Mouse (Mus musculus) heart, embryonic 12.5 days (tissue): ENCODE data around the gene Gm20388. TPM values are rescaled to one million over a fixed set of nuclear protein-coding genes. Genes with fewer than 3 reads are reported as not detected.

Experiments used
- ATAC-seq: fragments of 200-750 bp; cut with Nextera tagmentation; 2 replicates; pipeline ENCODE4 v1.8.0; 2017; ENCODE audit warnings: moderate TSS enrichment, moderate library complexity; ENCODE audit not compliant: insufficient number of reproducible peaks, low FRiP score
- H3K27ac ChIP-seq: fragments of 300-500 bp; sonication (generic); 2 replicates; pipeline ENCODE4 v1.5.1; 2016; ENCODE audit warnings: mild to moderate bottlenecking, moderate library complexity; ENCODE audit not compliant: poor library complexity, severe bottlenecking
- H3K27me3 ChIP-seq: fragments of 300-500 bp; sonication (generic); replicated peaks from 2 replicates; pipeline ENCODE4 v1.6.1; 2016; ENCODE audit warnings: mild to moderate bottlenecking, moderate library complexity
- H3K36me3 ChIP-seq: fragments of 300-500 bp; sonication (generic); 2 replicates; pipeline ENCODE4 v1.6.1; 2016; ENCODE audit warnings: mild to moderate bottlenecking, moderate library complexity
- H3K4me1 ChIP-seq: fragments of 300-500 bp; sonication (generic); replicated peaks from 2 replicates; pipeline ENCODE4 v1.6.1; 2016; ENCODE audit warnings: mild to moderate bottlenecking
- H3K4me2 ChIP-seq: fragments of 300-500 bp; sonication (generic); 2 replicates; pipeline ENCODE4 v1.6.1; 2016; ENCODE audit warnings: mild to moderate bottlenecking, moderate library complexity
- H3K4me3 ChIP-seq: fragments of 300-500 bp; sonication (generic); 2 replicates; pipeline ENCODE4 v1.5.1; 2016; ENCODE audit warnings: mild to moderate bottlenecking
- H3K9ac ChIP-seq: fragments of 300-500 bp; sonication (generic); 2 replicates; pipeline ENCODE4 v1.6.1; 2016; ENCODE audit warnings: mild to moderate bottlenecking, moderate library complexity
- H3K9me3 ChIP-seq: fragments of 300-500 bp; sonication (generic); replicated peaks from 2 replicates; pipeline ENCODE4 v1.6.1; 2016; ENCODE audit warnings: mild to moderate bottlenecking, moderate library complexity
- WGBS: fragments of 180-500 bp; shearing (Covaris S2); methylation state at CpG from one replicate; pipeline ENCODE4 v1.1.7; 2016; 5-methylcytosine and 5-hydroxymethylcytosine counted together
- polyA plus RNA-seq: library from polyadenylated mRNA; unstranded; fragments of >200 nt; fragmentation: Nextera tagmentation; extraction: Ambion mirVana; gene quantifications from 2 replicates; pipeline ENCODE4 v1.2.1, GENCODE M21; 2016

Gene Gm20388
- polyA plus RNA-seq, 1 experiment from 2014 or later = not detected

GRCm38 (mm10) chr8:121296082-121296481 lies 1385.4 kb downstream of the Gm20388 start:
- Histone ChIP-seq H3K27ac (no peak overlapping the region), H3K27me3 (no peaks in the 10 kb centered on the region), H3K36me3 (no peaks in the 10 kb centered on the region), H3K4me2 (no peak overlapping the region), H3K4me3 (no peak overlapping the region), H3K9ac (no peak overlapping the region), H3K4me1 (peaks cover 32% of the 10 kb centered on the region), H3K9me3 (no peaks in the 10 kb centered on the region)
- 84% methylated on average over 7 of the region's 7 CpGs for WGBS
- no peak for ATAC-seq

- no peak for ATAC-seq
- Histone ChIP-seq H3K9me3 (no peaks in the 10 kb centered on the region), H3K27me3 (no peaks in the 10 kb centered on the region), H3K9ac (no peak overlapping the region), H3K4me1 (peaks cover 34% of the 10 kb centered on the region), H3K36me3 (no peaks in the 10 kb centered on the region), H3K4me3 (no peak overlapping the region), H3K4me2 (no peak overlapping the region), H3K27ac (no peak overlapping the region)
- WGBS = 46% methylated on average over 5 of the region's 5 CpGs
Measured at GRCm38 (mm10) chr8:121296597-121296996, 1386.0 kb downstream of the Gm20388 start.

GRCm38 (mm10) chr8:121297299-121297698 lies 1386.7 kb downstream of the Gm20388 start:
- Histone ChIP-seq H3K9me3 (no peaks in the 10 kb centered on the region), H3K4me1 (peaks cover 41% of the 10 kb centered on the region)

DNA sequence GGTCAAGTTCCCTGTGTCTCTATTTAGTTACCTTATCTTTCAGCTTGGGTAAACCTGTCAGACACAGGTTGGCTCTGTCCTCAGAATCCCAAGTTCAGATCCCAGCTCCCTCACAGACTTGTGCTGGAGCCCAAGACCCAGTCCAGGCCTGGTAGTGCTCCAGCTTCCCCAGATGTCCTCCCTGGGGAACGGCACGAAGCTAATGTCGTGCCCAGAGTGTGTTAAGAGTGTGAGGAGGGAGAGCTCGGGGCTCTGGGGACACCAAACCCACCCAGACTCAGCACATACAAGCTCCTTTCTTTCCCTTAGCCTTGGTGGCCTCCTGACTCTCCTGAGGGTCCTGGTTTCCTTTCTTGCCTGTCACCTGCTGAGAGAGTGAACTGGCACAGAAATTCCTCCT lies 1389.4 kb downstream of the Gm20388 start:
- H3K27ac ChIP-seq = no peak overlapping the region
- 41% methylated on average over 4 of the region's 4 CpGs for WGBS
- no peak for ATAC-seq
- H3K4me3 ChIP-seq = no peak overlapping the region
- H3K4me2 ChIP-seq = no peak overlapping the region
- H3K9me3 ChIP-seq = no peaks in the 10 kb centered on the region
- H3K27me3 ChIP-seq = no peaks in the 10 kb centered on the region
- no peaks in the 10 kb centered on the region for H3K36me3 ChIP-seq
- H3K9ac ChIP-seq = no peak overlapping the region
- peaks cover 31% of the 10 kb centered on the region for H3K4me1 ChIP-seq

More at GRCm38 (mm10) chr8:121297299-121297698, 1386.7 kb downstream of the Gm20388 start:
- H3K4me2 ChIP-seq = no peak overlapping the region
- H3K27ac ChIP-seq = no peak overlapping the region
- 67% methylated on average over 9 of the region's 9 CpGs for WGBS
- H3K9ac ChIP-seq = no peak overlapping the region
- H3K27me3 ChIP-seq = no peaks in the 10 kb centered on the region
- no peak for ATAC-seq
- no peaks in the 10 kb centered on the region for H3K36me3 ChIP-seq
- no peak overlapping the region for H3K4me3 ChIP-seq

DNA sequence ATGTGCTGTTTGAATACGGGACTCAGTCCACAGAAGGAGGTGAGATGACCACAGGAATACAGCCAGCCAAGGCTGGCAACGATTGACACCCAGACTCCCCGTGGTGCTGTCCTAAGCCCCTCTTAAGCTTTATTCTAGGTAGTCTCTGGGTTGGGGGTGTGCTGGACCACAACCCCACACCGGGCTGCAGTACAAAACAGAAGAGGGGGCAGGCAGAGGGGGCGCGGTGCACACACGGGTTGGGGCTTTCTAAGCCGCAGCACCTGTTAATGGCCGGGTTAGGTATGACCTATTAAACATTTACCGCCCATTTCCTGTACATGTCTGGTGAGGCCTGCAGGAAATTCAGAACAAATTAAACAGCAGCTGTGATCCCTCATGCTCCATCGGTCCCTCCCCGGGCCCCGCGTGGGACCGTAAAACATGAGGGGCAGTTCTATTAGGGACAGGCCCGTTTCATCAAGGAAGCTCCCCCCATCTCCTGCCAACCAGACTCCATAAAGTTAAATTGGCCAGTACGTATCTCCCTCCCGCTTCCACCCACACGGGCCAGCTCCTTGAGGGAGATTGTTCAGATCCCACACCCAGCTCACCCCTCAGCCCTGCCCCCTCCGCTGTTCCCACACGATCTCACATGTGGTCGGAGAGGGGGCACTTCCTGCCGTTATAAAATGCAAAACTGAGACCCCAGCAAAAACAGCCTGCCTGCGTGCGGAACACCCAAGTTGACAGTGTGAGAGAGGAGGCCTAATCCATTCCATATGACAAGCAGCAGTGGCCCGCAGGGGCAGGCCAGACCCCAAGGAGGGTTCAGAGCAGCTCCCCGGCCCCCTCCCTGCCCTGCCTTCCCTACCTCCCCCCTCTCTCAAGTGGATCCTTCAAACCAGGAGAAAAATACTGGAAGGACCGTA lies 1390.1 kb downstream of the Gm20388 start:
- Histone ChIP-seq H3K9ac (0 out of 2 replicates have a peak overlapping the region, but pooled peaks have one; percentile 53), H3K4me3 (peak overlapping the region; percentile 14), H3K36me3 (no peaks in the 10 kb centered on the region), H3K4me2 (peak overlapping the region; percentile 60), H3K4me1 (peaks cover 30% of the 10 kb centered on the region), H3K27ac (no peak overlapping the region), H3K9me3 (no peaks in the 10 kb centered on the region), H3K27me3 (no peaks in the 10 kb centered on the region)
- WGBS = 29% methylated on average over 28 of the region's 28 CpGs
- ATAC-seq = peak; percentile 54; the same call in 1 of the 2 replicates

- H3K4me3 ChIP-seq = peak overlapping the region; percentile 14
- H3K9me3 ChIP-seq = no peaks in the 10 kb centered on the region
- H3K36me3 ChIP-seq = no peaks in the 10 kb centered on the region
- 10% methylated on average over 15 of the region's 15 CpGs for WGBS
- H3K9ac ChIP-seq = peak overlapping the region; percentile 53; the same call in 1 of the 2 replicates
- peak overlapping the region; percentile 60 for H3K4me2 ChIP-seq
- H3K27ac ChIP-seq = peak overlapping the region; percentile 58
- H3K27me3 ChIP-seq = no peaks in the 10 kb centered on the region
- H3K4me1 ChIP-seq = peaks cover 28% of the 10 kb centered on the region
- ATAC-seq = peak; percentile 36; the same call in 1 of the 2 replicates
Measured at GRCm38 (mm10) chr8:121301431-121301830, 1390.8 kb downstream of the Gm20388 start.

DNA sequence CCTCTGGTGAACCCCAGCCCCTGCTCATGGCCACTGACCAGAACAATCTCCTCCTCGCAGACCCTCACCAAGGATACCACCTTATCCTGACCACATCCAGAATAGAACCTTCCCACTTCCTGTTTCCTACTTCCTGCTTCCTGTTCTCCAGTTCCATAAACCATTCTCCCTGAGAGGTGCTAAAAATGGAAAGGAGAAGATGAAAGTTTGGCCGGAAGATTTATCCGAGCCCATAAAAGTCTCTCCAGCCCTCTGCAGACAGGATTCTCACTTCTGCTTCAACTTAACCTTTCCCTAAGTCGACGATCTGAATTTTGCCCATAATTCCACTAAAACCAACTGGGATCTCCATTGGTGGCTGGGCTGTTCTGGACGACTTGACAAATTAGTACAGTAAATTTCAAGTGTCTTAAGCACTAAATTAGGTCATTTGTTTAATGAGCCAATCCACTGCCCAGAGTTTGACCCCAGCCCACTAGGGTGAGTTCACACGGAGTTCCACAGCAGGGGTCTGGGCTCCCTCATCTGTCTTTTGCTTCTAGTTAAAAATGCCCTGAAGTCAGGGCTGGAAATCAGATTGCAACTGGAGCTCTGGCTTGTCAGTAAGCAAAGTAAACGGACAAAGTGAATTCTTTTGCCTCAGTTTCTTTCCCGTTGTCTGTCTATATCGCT lies 1391.5 kb downstream of the Gm20388 start:
- Histone ChIP-seq H3K27ac (peak overlapping the region; percentile 58; the same call in 1 of the 2 replicates), H3K27me3 (no peaks in the 10 kb centered on the region)

GRCm38 (mm10) chr8:121307723-121308122 lies 1397.1 kb downstream of the Gm20388 start:
- H3K4me2 ChIP-seq = no peak overlapping the region
- H3K27ac ChIP-seq = no peak overlapping the region
- no peak overlapping the region for H3K9ac ChIP-seq
- no peaks in the 10 kb centered on the region for H3K9me3 ChIP-seq
- H3K4me3 ChIP-seq = no peak overlapping the region
- 73% methylated on average over 7 of the region's 7 CpGs for WGBS
- H3K27me3 ChIP-seq = no peaks in the 10 kb centered on the region
- no peak for ATAC-seq
- peaks cover 29% of the 10 kb centered on the region for H3K4me1 ChIP-seq
- H3K36me3 ChIP-seq = no peaks in the 10 kb centered on the region

More for the DNA sequence above, 1391.5 kb downstream of the Gm20388 start:
- Histone ChIP-seq H3K9ac (no peak overlapping the region), H3K4me3 (peak overlapping the region; percentile 14; the same call in 1 of the 2 replicates), H3K36me3 (no peaks in the 10 kb centered on the region), H3K4me1 (peaks cover 27% of the 10 kb centered on the region), H3K4me2 (peak overlapping the region; percentile 60), H3K9me3 (no peaks in the 10 kb centered on the region)
- WGBS = 48% methylated on average over 10 of the region's 10 CpGs
- no peak for ATAC-seq

- no peaks in the 10 kb centered on the region for H3K9me3 ChIP-seq
- H3K4me2 ChIP-seq = peak overlapping the region; percentile 58
- H3K4me1 ChIP-seq = peaks cover 50% of the 10 kb centered on the region
- 21% methylated on average over 25 of the region's 25 CpGs for WGBS
- no peaks in the 10 kb centered on the region for H3K27me3 ChIP-seq
- no peak for ATAC-seq
- H3K27ac ChIP-seq = no peak overlapping the region
- no peaks in the 10 kb centered on the region for H3K36me3 ChIP-seq
- H3K9ac ChIP-seq = peak overlapping the region; percentile 13; the same call in 1 of the 2 replicates
- 0 out of 2 replicates have a peak overlapping the region, but pooled peaks have one; percentile 7 for H3K4me3 ChIP-seq
Measured at GRCm38 (mm10) chr8:121310976-121311819, 1400.6 kb downstream of the Gm20388 start.

DNA sequence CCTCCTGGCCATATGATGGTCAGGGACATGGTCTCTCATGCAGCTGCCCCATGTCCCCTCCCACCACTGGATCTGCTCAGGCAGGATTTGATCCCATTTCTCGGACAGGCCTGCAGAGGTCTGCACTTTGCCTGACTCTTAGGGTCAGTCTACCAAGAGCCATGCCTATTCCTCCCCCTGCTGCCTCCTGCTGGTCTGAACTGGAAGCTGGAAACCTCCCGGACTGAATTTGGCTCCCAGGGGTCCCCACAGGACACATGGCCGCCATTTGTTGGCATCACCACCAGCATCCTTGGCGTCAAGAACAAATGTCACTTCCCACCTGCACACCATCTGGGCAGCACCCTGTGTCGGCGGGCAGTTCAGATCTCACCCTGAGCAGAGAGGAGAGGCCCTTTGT lies 1402.8 kb downstream of the Gm20388 start:
- Histone ChIP-seq H3K4me2 (no peak overlapping the region), H3K9me3 (no peaks in the 10 kb centered on the region), H3K4me1 (peaks cover 62% of the 10 kb centered on the region), H3K4me3 (no peak overlapping the region), H3K9ac (no peak overlapping the region), H3K27ac (no peak overlapping the region), H3K27me3 (no peaks in the 10 kb centered on the region), H3K36me3 (no peaks in the 10 kb centered on the region)
- 47% methylated on average over 6 of the region's 6 CpGs for whole genome bisulfite sequencing
- ATAC-seq = no peak
